Mouse (Mus musculus) thymus, adult 18-20 months (tissue): Measurements from ENCODE around the gene Slitrk4.

Experiments used
- DNase-seq, 2 experiments: peaks; one replicate each; pipeline ENCODE4 v3.0.0; 2022; ENCODE audit warnings: mixed read lengths in 2 of 2

The Slitrk4 gene

DNA sequence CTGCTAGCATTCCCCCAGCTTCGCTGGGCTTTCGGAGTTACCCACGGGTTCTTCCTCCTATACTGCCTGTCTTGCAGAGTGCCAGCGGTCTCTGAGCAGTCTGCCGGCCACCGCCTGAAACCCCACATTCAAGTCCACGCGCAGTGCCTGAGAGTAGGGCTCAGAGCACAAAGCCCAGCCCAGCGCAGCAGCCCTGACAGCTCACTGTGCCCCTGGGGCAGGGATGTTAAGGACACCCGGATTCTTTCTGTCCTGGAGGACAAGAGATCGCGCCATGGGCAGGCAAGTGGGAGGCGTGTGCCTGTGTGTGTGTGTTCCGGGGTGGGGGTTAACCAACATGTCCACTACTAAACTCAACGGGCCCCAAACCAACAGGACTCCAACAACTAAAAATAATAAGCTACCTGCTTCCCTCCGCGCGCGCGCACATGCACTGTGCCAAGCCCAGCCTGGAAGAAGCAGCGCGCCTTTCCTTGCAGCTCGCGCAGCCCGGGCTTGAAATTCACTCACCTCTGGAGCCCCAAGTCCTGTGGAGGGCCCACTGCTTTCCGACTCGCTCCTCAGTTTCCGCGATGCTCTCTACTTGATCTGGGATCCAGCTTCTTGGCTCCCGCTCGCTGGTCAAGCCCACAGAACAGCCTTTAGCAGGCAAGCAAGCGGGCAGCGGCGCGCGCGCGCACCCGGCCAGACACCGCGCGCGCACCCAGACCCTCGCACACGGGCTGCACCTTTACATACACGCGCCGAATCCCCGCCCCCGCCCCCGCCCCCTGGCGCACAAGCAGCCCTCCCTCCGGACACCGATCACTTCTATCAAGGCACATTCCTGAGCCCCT lies at the start of gene Slitrk4:
TSS of gene Slitrk4 (minus strand) at position 707 of the 836 bp plus-strand sequence.
- no peak for DNase-seq

DNA sequence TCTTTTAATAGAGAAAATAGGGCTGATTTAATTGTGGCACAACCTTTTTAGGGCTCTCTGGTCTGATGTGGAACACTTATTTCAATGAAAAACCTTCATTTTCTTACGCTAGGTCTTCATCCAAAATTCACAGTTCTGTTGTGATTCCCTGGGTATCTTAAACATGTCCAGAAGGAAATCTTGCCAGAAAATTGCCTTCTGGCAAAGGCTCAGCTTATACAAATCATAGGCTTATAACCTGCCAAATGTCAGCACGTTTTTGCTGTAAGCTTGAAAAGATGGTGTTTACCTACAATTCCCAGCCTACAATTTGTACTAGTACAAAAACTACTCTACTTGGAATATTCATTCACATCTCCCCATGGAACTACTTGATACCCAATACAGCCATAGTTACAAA lies 42.7 kb upstream of the Slitrk4 start:
- DNase-seq = no peak

DNA sequence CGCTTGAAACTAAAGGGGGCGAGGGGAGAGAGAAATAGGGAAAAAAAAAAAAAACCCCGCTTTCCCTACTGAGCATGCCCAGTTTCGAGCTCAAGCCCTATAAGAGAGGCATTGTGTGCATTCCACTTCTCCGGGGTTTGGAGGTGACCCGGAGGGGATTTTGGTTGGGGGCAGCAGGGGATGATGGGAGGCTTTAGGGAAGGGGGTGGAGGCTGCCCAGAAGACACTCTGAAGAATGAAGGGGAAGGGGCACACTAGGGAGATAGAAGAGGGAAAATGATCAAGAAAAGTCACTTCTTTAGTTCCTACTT lies 1.1 kb upstream of the Slitrk4 start:
- DNase-seq = no peak

DNA sequence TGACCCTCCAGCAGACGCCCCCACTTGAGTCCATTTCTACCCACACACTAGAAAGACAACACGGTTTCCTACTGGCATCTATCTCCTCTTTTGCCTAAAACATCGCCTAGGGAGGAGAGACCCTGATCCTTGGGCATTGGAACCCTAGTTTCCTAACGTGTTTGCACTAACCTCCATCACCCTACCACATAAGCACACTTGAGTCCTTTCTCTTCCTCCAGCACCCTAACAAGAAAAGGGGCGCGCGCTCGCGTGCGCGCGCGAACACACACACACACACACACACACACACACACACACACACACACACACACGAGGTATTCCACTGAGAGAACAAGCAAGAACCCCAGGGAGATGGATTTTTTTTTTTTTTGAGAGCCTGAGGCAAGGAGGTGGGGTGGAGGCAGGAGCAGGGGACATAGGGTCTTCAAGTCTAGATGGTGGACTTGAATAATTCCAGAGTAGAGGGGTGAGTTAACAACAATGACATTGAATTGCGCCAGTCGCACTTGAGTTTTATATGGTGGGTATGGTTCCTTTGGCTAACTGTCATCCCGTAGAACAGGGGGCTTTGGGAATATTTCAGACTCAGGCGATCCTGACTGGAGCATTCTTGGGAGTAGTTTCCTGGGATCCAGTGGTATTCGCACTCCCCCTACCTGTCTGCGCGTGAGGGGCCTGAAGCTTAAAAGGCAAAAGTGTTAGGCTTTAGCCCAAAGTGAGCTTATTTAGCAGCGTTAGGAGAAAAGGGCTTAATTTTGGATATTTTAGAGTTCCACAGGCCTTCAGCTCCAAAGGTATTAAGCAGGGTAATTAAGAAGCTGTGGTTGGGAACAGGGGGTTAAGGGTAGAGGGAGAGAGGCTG lies 562 bp upstream of the Slitrk4 start:
- no peak for DNase-seq

DNA sequence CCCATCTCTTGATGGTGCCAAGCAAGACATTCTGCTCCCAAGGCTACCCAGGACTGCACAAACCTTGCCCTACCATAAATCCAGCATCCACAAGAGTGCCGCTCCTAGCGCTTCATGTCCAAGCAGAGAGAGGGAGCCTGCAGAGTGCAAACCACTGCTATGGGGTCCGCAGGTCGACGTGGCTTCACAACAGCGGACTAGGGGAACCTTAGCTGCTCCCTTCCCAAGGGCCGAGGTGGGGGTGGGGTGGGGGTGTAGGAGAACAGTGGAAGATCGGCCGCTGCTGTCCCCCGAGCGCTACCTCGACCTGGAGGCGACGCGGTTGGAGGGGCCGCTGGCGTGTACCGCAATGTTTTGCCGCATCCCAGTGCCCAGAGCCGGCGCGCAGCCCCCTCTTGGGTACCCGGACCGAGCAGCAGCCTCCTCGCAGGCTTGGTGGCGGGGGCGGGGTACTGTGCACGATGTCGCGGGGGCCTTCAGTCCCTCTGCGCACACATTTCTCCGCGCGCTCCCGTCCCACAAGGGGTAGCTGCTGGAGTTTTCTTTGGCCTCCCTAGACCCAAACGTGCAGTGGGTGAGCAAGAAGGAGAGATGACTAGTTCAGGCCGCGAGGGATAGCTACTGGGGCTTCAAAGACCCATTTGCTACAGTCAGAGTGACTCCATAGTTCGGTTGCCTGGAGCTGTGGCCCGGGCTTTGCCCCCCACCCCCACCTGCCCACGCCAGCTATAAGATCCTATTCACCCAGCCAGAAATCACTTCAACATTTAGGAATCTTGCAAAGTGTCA lies 1.1 kb downstream of the Slitrk4 start:
- no peak for DNase-seq

DNA sequence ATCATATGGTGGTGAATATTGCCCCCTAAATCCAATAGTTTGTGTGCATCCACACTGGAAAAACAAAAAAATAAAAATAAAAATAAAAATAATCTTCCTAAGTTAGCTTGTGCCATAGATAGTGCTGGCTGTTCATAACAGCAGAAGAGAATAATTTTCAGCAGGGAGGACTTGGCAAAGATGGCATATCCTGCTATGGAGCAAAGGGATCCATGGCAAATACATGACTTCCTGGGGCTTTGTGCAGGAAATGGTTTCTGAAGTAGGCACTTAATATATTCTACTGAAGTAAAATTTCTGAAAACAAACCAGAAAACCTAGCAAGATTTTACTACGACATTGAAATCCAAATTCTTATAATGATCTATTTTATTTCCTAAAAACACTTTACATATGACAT lies 13.3 kb downstream of the Slitrk4 start:
- no peak for DNase-seq
